In genomic region chr2:170023741-170024140, GRCm38 (mm10) we compare ENCODE assay signal across 10 mouse cellular contexts.
"Had no signal": no experiment of that assay in that cellular context is flagged by ENCODE, and none has a peak within 500 bp of the region (broad histone marks: within the 10 kb centered on the region; RNA-seq: fewer than 3 reads in every experiment).

No protein-coding gene starts in this region.

- H3K4me2 ChIP-seq: limb, embryonic 13.5 days; neural tube, embryonic 12.5 days had no signal

- H3K4me1 ChIP-seq: neural tube, embryonic 12.5 days had no signal

- DNase-seq: kidney, adult 11 months; kidney, adult 9 months; kidney, postnatal 10 days; lung, adult 18-20 months; thymus, postnatal 4 days had no signal

- H3K36me3 ChIP-seq: limb, embryonic 13.5 days; neural tube, embryonic 12.5 days had no signal

- H3K27ac ChIP-seq: left cerebral cortex, adult 2 months; limb, embryonic 13.5 days; liver, embryonic 14.5 days; neural tube, embryonic 12.5 days; stomach, postnatal 0 days had no signal

- H3K27me3 ChIP-seq: limb, embryonic 13.5 days; neural tube, embryonic 12.5 days had no signal

- H3K4me3 ChIP-seq: left cerebral cortex, adult 2 months; limb, embryonic 13.5 days; neural tube, embryonic 12.5 days had no signal

- H3K9ac ChIP-seq: limb, embryonic 13.5 days; liver, embryonic 14.5 days; neural tube, embryonic 12.5 days had no signal
